Mouse (Mus musculus): ENCODE measurements around the gene Tmem273. TPM values are rescaled to one million over a fixed set of nuclear protein-coding genes. Genes with fewer than 3 reads are reported as not detected.

Gene Tmem273
- polyA plus RNA-seq, 1 experiment, result 0.05 TPM

DNA sequence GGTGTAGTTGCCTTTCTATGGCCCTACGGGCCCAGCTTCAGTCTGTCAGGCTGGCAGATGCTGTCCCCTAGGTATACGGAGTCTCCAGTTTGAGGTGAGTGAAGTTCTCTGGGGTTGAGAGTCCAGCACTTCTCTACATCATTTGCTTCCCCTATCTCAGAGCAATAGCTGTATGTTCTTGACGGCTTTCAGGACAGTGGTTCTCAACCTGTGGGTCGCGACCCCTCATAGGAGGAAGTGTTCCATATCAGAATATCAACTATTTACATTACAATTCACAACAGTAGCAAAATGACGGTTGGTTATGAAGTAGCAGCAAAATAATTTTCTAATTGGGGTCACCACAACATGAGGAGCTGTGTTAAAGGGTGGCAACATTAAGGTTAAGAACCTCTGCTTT is 35.0 kb upstream of the Tmem273 start:
- no peak overlapping the region for H3K4me3 ChIP-seq
- H3K36me3 ChIP-seq (ENCODE audit: control insufficient read depth, insufficient read depth), result no peaks in the 10 kb centered on the region
- no peak overlapping the region for H3ac ChIP-seq (ENCODE audit: control insufficient read depth, insufficient read length)
- no peak overlapping the region for H3K4me2 ChIP-seq (ENCODE audit: low read depth)
- H3K27me3 ChIP-seq (ENCODE audit: control insufficient read depth, insufficient read depth, insufficient read length), result peaks cover 29% of the 10 kb centered on the region
- TF ChIP-seq REST (IDR thresholded peaks at IDR 0.05; ENCODE audit: insufficient read depth, insufficient read length) (no peak), SRF (IDR thresholded peaks at IDR 0.05; ENCODE audit: control insufficient read depth, insufficient read length, low read depth) (no peak), MYOD1 (IDR thresholded peaks at IDR 0.05; ENCODE audit: control insufficient read depth in 1 of 3, insufficient read length in 2 of 3, low read depth in 2 of 3) (no peak), TCF12 (IDR thresholded peaks at IDR 0.05; ENCODE audit: insufficient read depth, poor library complexity, severe bottlenecking) (no peak), MYOG (IDR thresholded peaks at IDR 0.05; ENCODE audit: control insufficient read depth in 1 of 3, insufficient read depth in 1 of 3, insufficient read length in 2 of 3, low read depth in 2 of 3) (no peak), POLR2AphosphoS2 (IDR thresholded peaks at IDR 0.05; ENCODE audit: insufficient read length, low read depth) (no peak), USF1 (IDR thresholded peaks at IDR 0.05; ENCODE audit: low read depth) (no peak), CEBPB (IDR thresholded peaks at IDR 0.05; ENCODE audit: insufficient read depth, poor library complexity, severe bottlenecking) (no peak), MAX (IDR thresholded peaks at IDR 0.05; ENCODE audit: low read depth) (no peak), E2F4 (IDR thresholded peaks at IDR 0.05; ENCODE audit: insufficient read depth) (no peak), POLR2A (IDR thresholded peaks at IDR 0.05; ENCODE audit: insufficient read length, low read depth) (no peak), TCF3 (IDR thresholded peaks at IDR 0.05; ENCODE audit: insufficient read length, low read depth) (no peak)
- H3K79me2 ChIP-seq (ENCODE audit: control insufficient read depth, insufficient read depth), result no peaks in the 10 kb centered on the region

DNA sequence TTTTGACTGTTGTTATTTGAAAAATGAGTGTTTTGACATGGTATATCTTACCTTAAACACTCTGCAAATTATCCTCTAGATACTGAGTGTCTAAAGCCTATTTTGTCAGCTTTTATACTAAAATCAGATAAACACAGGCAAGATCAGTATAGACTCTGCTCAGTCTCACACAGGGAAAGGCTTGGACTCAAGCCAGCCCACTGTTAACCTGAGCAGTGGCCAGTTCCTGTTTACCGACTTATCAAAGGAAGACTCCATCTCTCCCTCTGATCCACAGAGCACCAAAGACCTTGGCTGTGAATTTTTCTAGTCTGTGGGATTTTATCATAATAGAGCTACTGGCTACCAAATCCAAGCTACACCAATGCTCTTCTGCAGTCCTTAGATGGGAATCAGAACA is 31.5 kb upstream of the Tmem273 start:
- Histone ChIP-seq H3K36me3 (ENCODE audit: control insufficient read depth, insufficient read depth) (no peaks in the 10 kb centered on the region), H3K4me2 (ENCODE audit: low read depth) (no peak overlapping the region), H3K27me3 (ENCODE audit: control insufficient read depth, insufficient read depth, insufficient read length) (peaks cover 22% of the 10 kb centered on the region), H3ac (ENCODE audit: control insufficient read depth, insufficient read length) (no peak overlapping the region), H3K79me2 (ENCODE audit: control insufficient read depth, insufficient read depth) (no peaks in the 10 kb centered on the region), H3K4me3 (no peak overlapping the region)
- TF ChIP-seq MAX (IDR thresholded peaks at IDR 0.05; ENCODE audit: low read depth) (no peak), POLR2A (IDR thresholded peaks at IDR 0.05; ENCODE audit: insufficient read length, low read depth) (no peak), REST (IDR thresholded peaks at IDR 0.05; ENCODE audit: insufficient read depth, insufficient read length) (no peak), E2F4 (IDR thresholded peaks at IDR 0.05; ENCODE audit: insufficient read depth) (no peak), TCF3 (IDR thresholded peaks at IDR 0.05; ENCODE audit: insufficient read length, low read depth) (no peak), SRF (IDR thresholded peaks at IDR 0.05; ENCODE audit: control insufficient read depth, insufficient read length, low read depth) (no peak)

DNA sequence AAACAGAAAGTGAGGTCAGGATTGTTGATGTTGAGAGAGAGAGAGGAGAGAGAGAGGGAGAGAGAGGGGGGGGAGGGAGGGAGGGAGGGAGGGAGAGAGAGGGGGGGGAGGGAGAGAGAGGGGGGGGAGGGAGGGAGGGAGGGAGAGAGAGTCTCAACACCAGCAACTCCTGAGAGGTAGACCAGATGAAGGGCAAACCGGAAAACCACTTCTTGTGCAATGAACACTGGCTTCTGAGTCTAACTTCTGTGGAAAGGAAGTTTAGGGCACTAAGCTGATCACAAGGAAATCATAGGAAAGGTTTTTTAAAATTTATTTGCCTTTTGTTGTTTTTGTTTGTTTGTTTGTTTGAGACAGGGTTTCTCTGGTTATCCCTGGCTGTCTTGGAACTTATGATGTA is 23.6 kb upstream of the Tmem273 start:
- Histone ChIP-seq H3K79me2 (ENCODE audit: control insufficient read depth, insufficient read depth) (no peaks in the 10 kb centered on the region), H3ac (ENCODE audit: control insufficient read depth, insufficient read length) (no peak overlapping the region), H3K4me3 (no peak overlapping the region), H3K27me3 (ENCODE audit: control insufficient read depth, insufficient read depth, insufficient read length) (no peaks in the 10 kb centered on the region), H3K36me3 (ENCODE audit: control insufficient read depth, insufficient read depth) (no peaks in the 10 kb centered on the region), H3K4me2 (ENCODE audit: low read depth) (no peak overlapping the region)
- TF ChIP-seq POLR2A (IDR thresholded peaks at IDR 0.05; ENCODE audit: insufficient read length, low read depth) (no peak), REST (IDR thresholded peaks at IDR 0.05; ENCODE audit: insufficient read depth, insufficient read length) (no peak), TCF12 (IDR thresholded peaks at IDR 0.05; ENCODE audit: insufficient read depth, poor library complexity, severe bottlenecking) (no peak), CEBPB (IDR thresholded peaks at IDR 0.05; ENCODE audit: insufficient read depth, poor library complexity, severe bottlenecking) (no peak), MYOG (IDR thresholded peaks at IDR 0.05; ENCODE audit: control insufficient read depth in 1 of 3, insufficient read depth in 1 of 3, insufficient read length in 2 of 3, low read depth in 2 of 3) (no peak), MYOD1 (IDR thresholded peaks at IDR 0.05; ENCODE audit: control insufficient read depth in 1 of 3, insufficient read length in 2 of 3, low read depth in 2 of 3) (no peak)

DNA sequence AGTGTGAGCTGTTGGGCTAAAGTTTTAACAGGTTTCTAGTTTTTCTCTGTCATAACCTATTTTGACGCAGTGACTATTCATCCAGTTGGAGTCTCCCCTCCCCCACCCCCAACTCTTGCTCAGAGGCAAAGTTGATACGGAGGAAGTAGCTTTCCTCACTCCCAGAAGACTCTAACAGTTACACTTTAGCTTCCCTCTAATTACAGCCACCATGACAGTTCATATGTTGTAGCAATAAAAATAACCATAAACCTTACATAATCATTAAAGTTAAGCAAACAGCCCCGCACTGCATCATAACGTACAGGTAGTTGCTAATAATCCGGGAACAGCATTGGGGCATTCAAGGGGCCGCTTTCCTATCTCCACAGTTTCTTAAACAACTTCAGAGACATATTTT is 15.2 kb upstream of the Tmem273 start:
- Histone ChIP-seq H3ac (ENCODE audit: control insufficient read depth, insufficient read length) (no peak overlapping the region), H3K4me3 (no peak overlapping the region), H3K79me2 (ENCODE audit: control insufficient read depth, insufficient read depth) (no peaks in the 10 kb centered on the region), H3K4me2 (ENCODE audit: low read depth) (no peak overlapping the region), H3K27me3 (ENCODE audit: control insufficient read depth, insufficient read depth, insufficient read length) (peaks cover 9% of the 10 kb centered on the region), H3K36me3 (ENCODE audit: control insufficient read depth, insufficient read depth) (no peaks in the 10 kb centered on the region)
- TF ChIP-seq MAX (IDR thresholded peaks at IDR 0.05; ENCODE audit: low read depth) (no peak), SRF (IDR thresholded peaks at IDR 0.05; ENCODE audit: control insufficient read depth, insufficient read length, low read depth) (no peak), CEBPB (IDR thresholded peaks at IDR 0.05; ENCODE audit: insufficient read depth, poor library complexity, severe bottlenecking) (no peak), MYOD1 (IDR thresholded peaks at IDR 0.05; ENCODE audit: control insufficient read depth in 1 of 3, insufficient read length in 2 of 3, low read depth in 2 of 3) (no peak)

DNA sequence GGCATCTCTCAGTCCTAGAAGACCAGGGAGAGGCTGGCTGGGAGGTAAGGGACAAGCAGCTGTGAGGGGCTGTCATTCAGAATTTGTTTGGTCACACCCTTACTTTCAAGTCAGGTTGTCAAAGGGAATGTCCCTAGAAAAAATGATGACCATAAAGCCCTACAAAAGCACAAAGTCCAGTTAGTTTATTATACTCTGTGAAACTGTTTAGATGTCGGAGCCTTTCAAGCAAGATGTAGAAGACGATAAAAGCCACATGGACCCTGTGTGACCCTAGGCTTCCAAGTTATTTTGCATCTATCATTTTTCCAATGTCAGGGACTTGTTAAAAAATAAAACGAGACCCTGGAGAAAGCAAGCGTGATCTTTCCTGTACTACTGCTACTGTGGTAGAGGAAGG is 13.7 kb upstream of the Tmem273 start:
- H3ac ChIP-seq (ENCODE audit: control insufficient read depth, insufficient read length), result no peak overlapping the region
- H3K36me3 ChIP-seq (ENCODE audit: control insufficient read depth, insufficient read depth), result no peaks in the 10 kb centered on the region
- no peak overlapping the region for H3K4me2 ChIP-seq (ENCODE audit: low read depth)
- H3K27me3 ChIP-seq (ENCODE audit: control insufficient read depth, insufficient read depth, insufficient read length), result peaks cover 15% of the 10 kb centered on the region
- H3K79me2 ChIP-seq (ENCODE audit: control insufficient read depth, insufficient read depth), result no peaks in the 10 kb centered on the region
- no peak for TF ChIP-seq MYOG (IDR thresholded peaks at IDR 0.05; ENCODE audit: control insufficient read depth in 1 of 3, insufficient read depth in 1 of 3, insufficient read length in 2 of 3, low read depth in 2 of 3)
- TF ChIP-seq POLR2AphosphoS2 (IDR thresholded peaks at IDR 0.05; ENCODE audit: insufficient read length, low read depth), result no peak
- TF ChIP-seq CEBPB (IDR thresholded peaks at IDR 0.05; ENCODE audit: insufficient read depth, poor library complexity, severe bottlenecking), result no peak
- TF ChIP-seq SRF (IDR thresholded peaks at IDR 0.05; ENCODE audit: control insufficient read depth, insufficient read length, low read depth), result no peak
- TF ChIP-seq USF1 (IDR thresholded peaks at IDR 0.05; ENCODE audit: low read depth), result no peak
- no peak for TF ChIP-seq E2F4 (IDR thresholded peaks at IDR 0.05; ENCODE audit: insufficient read depth)
- H3K4me3 ChIP-seq, result no peak overlapping the region

All from myocyte (in vitro differentiated cells).